Mouse (Mus musculus) embryonic facial prominence, embryonic 13.5 days (tissue): ENCODE data around the gene Trpv2. TPM values are rescaled to one million over a fixed set of nuclear protein-coding genes. Genes with fewer than 3 reads are reported as not detected.

Experiments used
- ATAC-seq: fragments of 200-750 bp; cut with Nextera tagmentation; 2 replicates; pipeline ENCODE4 v1.8.0; 2017; ENCODE audit warnings: low read depth; ENCODE audit not compliant: insufficient number of reproducible peaks, insufficient read depth, low FRiP score, low TSS enrichment
- H3K27ac ChIP-seq: fragments of 300-500 bp; sonication (generic); 2 replicates; pipeline ENCODE4 v1.5.1; 2015; ENCODE audit warnings: moderate library complexity, mild to moderate bottlenecking, inconsistent platforms
- H3K27me3 ChIP-seq: fragments of 300-500 bp; sonication (generic); 2 replicates; pipeline ENCODE4 v1.6.1; 2015; ENCODE audit warnings: mild to moderate bottlenecking, inconsistent platforms
- H3K36me3 ChIP-seq: fragments of 300-500 bp; sonication (generic); 2 replicates; pipeline ENCODE4 v1.6.1; 2015; ENCODE audit warnings: mild to moderate bottlenecking, inconsistent platforms
- H3K4me1 ChIP-seq: fragments of 300-500 bp; sonication (generic); 2 replicates; pipeline ENCODE4 v1.6.1; 2015; ENCODE audit warnings: inconsistent platforms
- H3K4me2 ChIP-seq: fragments of 300-500 bp; sonication (generic); 2 replicates; pipeline ENCODE4 v1.6.1; 2015; ENCODE audit warnings: moderate library complexity, mild to moderate bottlenecking, inconsistent platforms
- H3K4me3 ChIP-seq: fragments of 300-500 bp; sonication (generic); 2 replicates; pipeline ENCODE4 v1.5.1; 2015; ENCODE audit warnings: mild to moderate bottlenecking, inconsistent platforms
- H3K9ac ChIP-seq: fragments of 300-500 bp; sonication (generic); 2 replicates; pipeline ENCODE4 v1.6.1; 2015; ENCODE audit warnings: mild to moderate bottlenecking, inconsistent platforms
- H3K9me3 ChIP-seq: fragments of 300-500 bp; sonication (generic); 2 replicates; pipeline ENCODE4 v1.6.1; 2016; ENCODE audit warnings: inconsistent platforms
- WGBS: fragments of 180-500 bp; shearing (Covaris S2); methylation state at CpG from one replicate; pipeline ENCODE4 v1.1.7; 2015; ENCODE audit warnings: mixed read lengths; 5-methylcytosine and 5-hydroxymethylcytosine counted together
- polyA plus RNA-seq: library from polyadenylated mRNA; unstranded; fragments of >200 nt; fragmentation: Nextera tagmentation; extraction: Ambion mirVana; gene quantifications from 2 replicates; pipeline ENCODE4 v1.2.1, GENCODE M21; 2015

Trpv2 gene
- polyA plus RNA-seq, 1 experiment from 2014 or later: 3.0 TPM

- H3K9me3 ChIP-seq: no peaks in the 10 kb centered on the region
- H3K4me2 ChIP-seq: no peak overlapping the region
- H3K9ac ChIP-seq: no peak overlapping the region
- no peak overlapping the region for H3K27ac ChIP-seq
- H3K36me3 ChIP-seq: no peaks in the 10 kb centered on the region
- ATAC-seq: no peak
- WGBS: 78% methylated on average over 3 of the region's 3 CpGs
- no peaks in the 10 kb centered on the region for H3K27me3 ChIP-seq
- H3K4me1 ChIP-seq: peaks cover 31% of the 10 kb centered on the region
- no peak overlapping the region for H3K4me3 ChIP-seq
Observed at GRCm38 (mm10) chr11:62636840-62637221, 62.5 kb downstream of the Trpv2 start.

GRCm38 (mm10) chr11:62637401-62637800, 63.1 kb downstream of the Trpv2 start:
- no peak overlapping the region for H3K4me3 ChIP-seq
- H3K4me2 ChIP-seq: no peak overlapping the region
- no peak overlapping the region for H3K9ac ChIP-seq
- H3K36me3 ChIP-seq: no peaks in the 10 kb centered on the region
- 82% methylated on average over 5 of the region's 5 CpGs for WGBS
- H3K27ac ChIP-seq: no peak overlapping the region
- peaks cover 36% of the 10 kb centered on the region for H3K4me1 ChIP-seq
- ATAC-seq: no peak
- no peaks in the 10 kb centered on the region for H3K9me3 ChIP-seq
- no peaks in the 10 kb centered on the region for H3K27me3 ChIP-seq

GRCm38 (mm10) chr11:62637806-62638205, 63.5 kb downstream of the Trpv2 start:
- no peak overlapping the region for H3K4me2 ChIP-seq
- H3K4me3 ChIP-seq: no peak overlapping the region
- no peaks in the 10 kb centered on the region for H3K36me3 ChIP-seq
- ATAC-seq: no peak
- H3K4me1 ChIP-seq: peaks cover 40% of the 10 kb centered on the region
- H3K9ac ChIP-seq: no peak overlapping the region
- no peaks in the 10 kb centered on the region for H3K27me3 ChIP-seq
- H3K27ac ChIP-seq: no peak overlapping the region
- 87% methylated on average over 6 of the region's 6 CpGs for WGBS
- H3K9me3 ChIP-seq: no peaks in the 10 kb centered on the region

GRCm38 (mm10) chr11:62638402-62638801, 64.1 kb downstream of the Trpv2 start:
- WGBS: 87% methylated on average over 4 of the region's 4 CpGs
- H3K4me2 ChIP-seq: no peak overlapping the region
- no peaks in the 10 kb centered on the region for H3K9me3 ChIP-seq
- peaks cover 46% of the 10 kb centered on the region for H3K4me1 ChIP-seq
- H3K4me3 ChIP-seq: no peak overlapping the region
- H3K27me3 ChIP-seq: no peaks in the 10 kb centered on the region
- no peaks in the 10 kb centered on the region for H3K36me3 ChIP-seq
- ATAC-seq: no peak
- H3K9ac ChIP-seq: no peak overlapping the region
- no peak overlapping the region for H3K27ac ChIP-seq

- no peak overlapping the region for H3K4me3 ChIP-seq
- H3K9ac ChIP-seq: no peak overlapping the region
- H3K27ac ChIP-seq: no peak overlapping the region
- no peaks in the 10 kb centered on the region for H3K9me3 ChIP-seq
- ATAC-seq: no peak
- H3K27me3 ChIP-seq: no peaks in the 10 kb centered on the region
- no peak overlapping the region for H3K4me2 ChIP-seq
- WGBS: 71% methylated on average over 3 of the region's 3 CpGs
- H3K36me3 ChIP-seq: no peaks in the 10 kb centered on the region
- H3K4me1 ChIP-seq: peaks cover 63% of the 10 kb centered on the region
Observed at GRCm38 (mm10) chr11:62640378-62640777, 66.1 kb downstream of the Trpv2 start.

GRCm38 (mm10) chr11:62642023-62642844, 67.9 kb downstream of the Trpv2 start:
- no peak overlapping the region for H3K4me3 ChIP-seq
- WGBS: 56% methylated on average over 11 of the region's 11 CpGs

GRCm38 (mm10) chr11:62643011-62643631, 68.8 kb downstream of the Trpv2 start:
- no peak for ATAC-seq
- WGBS: 63% methylated on average over 8 of the region's 8 CpGs
- Histone ChIP-seq H3K9me3 (no peaks in the 10 kb centered on the region), H3K9ac (peak overlapping the region; percentile 44; the same call in 1 of the 2 replicates), H3K4me1 (peaks cover 70% of the 10 kb centered on the region), H3K4me3 (no peak overlapping the region), H3K27me3 (no peaks in the 10 kb centered on the region), H3K27ac (peak overlapping the region; percentile 19), H3K4me2 (no peak overlapping the region), H3K36me3 (no peaks in the 10 kb centered on the region)

More at GRCm38 (mm10) chr11:62642023-62642844, 67.9 kb downstream of the Trpv2 start:
- Histone ChIP-seq H3K27ac (no peak overlapping the region), H3K9me3 (no peaks in the 10 kb centered on the region), H3K4me1 (peaks cover 65% of the 10 kb centered on the region), H3K4me2 (no peak overlapping the region), H3K36me3 (no peaks in the 10 kb centered on the region), H3K27me3 (no peaks in the 10 kb centered on the region), H3K9ac (0 out of 2 replicates have a peak overlapping the region, but pooled peaks have one; percentile 27)
- ATAC-seq: no peak

GRCm38 (mm10) chr11:62643681-62644363, 69.5 kb downstream of the Trpv2 start:
- Histone ChIP-seq H3K9ac (no peak overlapping the region), H3K9me3 (no peaks in the 10 kb centered on the region), H3K4me3 (no peak overlapping the region), H3K27me3 (no peaks in the 10 kb centered on the region), H3K27ac (0 out of 2 replicates have a peak overlapping the region, but pooled peaks have one; percentile 19), H3K4me1 (peaks cover 65% of the 10 kb centered on the region), H3K36me3 (no peaks in the 10 kb centered on the region), H3K4me2 (no peak overlapping the region)
- WGBS: 85% methylated on average over 10 of the region's 10 CpGs
- ATAC-seq: no peak

- H3K4me2 ChIP-seq: peak overlapping the region; percentile 92
- 88% methylated on average over 5 of the region's 5 CpGs for WGBS
- peak overlapping the region; percentile 93 for H3K27ac ChIP-seq
Observed at GRCm38 (mm10) chr11:62644602-62645336, 70.5 kb downstream of the Trpv2 start.

GRCm38 (mm10) chr11:62645337-62645675, 71.0 kb downstream of the Trpv2 start:
- Histone ChIP-seq H3K9ac (no peak overlapping the region), H3K27ac (peak overlapping the region; percentile 93), H3K36me3 (no peaks in the 10 kb centered on the region), H3K9me3 (no peaks in the 10 kb centered on the region), H3K4me2 (peak overlapping the region; percentile 92), H3K4me3 (peak overlapping the region; percentile 79), H3K4me1 (peaks cover 69% of the 10 kb centered on the region), H3K27me3 (no peaks in the 10 kb centered on the region)
- ATAC-seq: no peak
- WGBS: 84% methylated on average over 4 of the region's 4 CpGs

More at GRCm38 (mm10) chr11:62644602-62645336, 70.5 kb downstream of the Trpv2 start:
- Histone ChIP-seq H3K4me3 (no peak overlapping the region), H3K4me1 (peaks cover 69% of the 10 kb centered on the region), H3K9ac (no peak overlapping the region), H3K27me3 (no peaks in the 10 kb centered on the region), H3K36me3 (no peaks in the 10 kb centered on the region), H3K9me3 (no peaks in the 10 kb centered on the region)
- ATAC-seq: no peak
